Mouse (Mus musculus) telencephalon, adult 2 months (tissue): ENCODE data around the gene Carhsp1.
A peak's percentile ranks its signal among the peaks of the same experiment; 100 is the strongest.

Experiments used
- DNase-seq: peaks from one replicate; pipeline ENCODE4 v3.0.0-alpha.2; 2011; ENCODE audit warnings: low read depth, low spot score

The Carhsp1 gene

DNA sequence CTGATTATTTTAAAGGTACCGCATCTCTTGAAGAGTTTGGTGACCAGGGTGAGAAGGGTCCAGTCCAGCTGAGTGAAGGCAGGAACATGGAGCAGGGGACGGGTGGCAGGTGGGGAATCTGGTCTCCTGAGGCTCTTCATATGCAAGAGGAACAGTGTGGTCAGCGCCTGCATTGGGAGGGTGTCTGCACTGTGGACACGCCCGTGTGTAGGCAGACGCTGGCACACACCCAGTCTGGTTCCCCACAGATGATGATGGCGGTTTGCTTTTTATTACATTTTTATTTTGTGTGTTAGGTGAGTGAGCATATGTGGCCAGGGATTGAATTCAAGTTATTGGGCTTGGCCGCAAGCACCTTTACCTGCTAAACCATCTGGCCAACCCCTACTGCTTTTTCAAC lies 3.6 kb upstream of the Carhsp1 start:
- no peak for DNase-seq

GRCm38 (mm10) chr16:8674165-8674564 lies 2.2 kb upstream of the Carhsp1 start:
- no peak for DNase-seq

DNA sequence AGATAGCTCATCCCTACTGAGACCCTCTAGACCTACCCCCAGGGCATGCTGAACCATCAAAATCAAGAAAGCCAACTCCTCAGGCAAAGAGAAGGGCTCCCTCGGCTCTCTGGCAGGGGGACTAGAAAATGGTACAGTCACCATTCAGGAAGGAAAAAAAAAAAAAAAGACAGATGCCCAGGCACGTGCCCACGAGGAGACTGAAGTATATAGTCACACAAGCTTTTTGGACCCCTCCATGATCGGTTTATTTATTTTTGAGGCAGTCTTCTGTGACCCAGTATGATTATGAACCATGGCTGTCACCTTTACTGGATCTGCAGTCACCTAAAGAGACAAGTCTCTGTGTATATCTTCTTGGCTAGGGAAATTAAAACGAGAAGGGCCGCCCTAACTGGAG lies 1.4 kb upstream of the Carhsp1 start:
- no peak for DNase-seq

- no peak for DNase-seq
These were observed 856 bp upstream of the Carhsp1 start for GRCm38 (mm10) chr16:8672811-8673210.

DNA sequence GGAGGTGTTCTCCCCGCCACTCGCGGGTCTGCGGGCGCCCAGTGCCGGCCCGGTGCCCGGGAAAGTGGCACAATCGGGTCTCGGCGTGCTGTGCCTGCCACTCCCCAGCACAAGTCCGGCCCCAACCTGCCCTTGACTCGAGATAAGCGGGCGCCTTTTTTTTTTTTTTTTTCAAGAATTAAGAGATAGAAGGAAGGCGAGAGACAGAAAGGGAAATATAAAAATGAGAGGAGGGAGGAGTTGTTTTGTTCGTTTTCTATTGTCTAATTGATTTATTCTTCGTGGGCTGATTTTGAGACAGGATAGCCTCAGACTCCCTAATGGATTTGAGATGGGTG lies 364 bp upstream of the Carhsp1 start:
- no peak for DNase-seq

DNA sequence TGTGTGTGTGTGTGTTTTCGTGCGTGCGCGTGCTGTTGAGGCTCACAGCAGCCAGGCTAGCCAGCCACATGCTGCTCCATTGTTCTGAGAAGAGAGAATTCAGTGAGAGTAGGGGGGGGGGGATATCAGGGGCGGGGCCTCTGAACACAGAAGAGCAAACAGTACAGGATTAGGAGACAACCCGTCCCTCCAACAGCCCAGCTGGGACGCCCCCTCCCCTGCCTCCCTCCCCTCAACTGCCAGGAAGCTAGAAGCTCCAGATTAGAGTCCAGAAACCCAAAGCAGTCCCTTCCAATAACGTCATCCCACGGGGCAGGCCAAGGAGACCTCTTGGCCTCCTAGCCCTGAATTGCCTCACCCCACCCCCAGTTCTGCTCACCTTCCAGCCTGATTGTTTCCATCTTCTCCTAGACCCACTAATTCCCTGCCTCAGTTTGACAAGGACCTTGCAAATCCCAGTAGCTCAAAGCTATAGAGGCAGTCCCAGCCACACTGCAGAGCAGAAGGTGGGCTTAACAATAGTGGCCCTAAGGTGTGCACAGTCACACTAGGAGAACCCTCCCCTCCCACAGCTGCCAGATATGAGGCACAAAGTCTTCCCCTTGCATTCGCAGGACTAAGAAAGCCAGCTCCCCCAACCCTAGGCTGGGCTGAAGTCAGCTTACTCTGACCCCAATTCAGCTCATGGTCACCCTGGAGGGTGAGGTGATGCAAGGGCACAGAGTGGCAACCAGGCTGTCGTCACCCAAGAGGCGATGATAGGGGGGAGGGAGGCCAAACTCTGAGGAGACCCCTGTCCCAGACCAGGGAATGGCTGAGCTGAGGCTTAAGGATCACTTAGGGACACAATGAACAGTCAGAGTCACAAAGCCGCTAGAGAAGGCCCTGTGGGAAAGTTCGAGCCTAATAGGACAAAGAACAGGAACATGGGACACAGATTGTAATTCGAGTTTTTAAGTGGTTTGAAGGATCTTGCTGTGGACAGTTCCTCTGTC lies 1.6 kb downstream of the Carhsp1 start:
- DNase-seq, result peak; percentile 48

GRCm38 (mm10) chr16:8669432-8669831 lies 2.5 kb downstream of the Carhsp1 start:
- DNase-seq, result no peak

DNA sequence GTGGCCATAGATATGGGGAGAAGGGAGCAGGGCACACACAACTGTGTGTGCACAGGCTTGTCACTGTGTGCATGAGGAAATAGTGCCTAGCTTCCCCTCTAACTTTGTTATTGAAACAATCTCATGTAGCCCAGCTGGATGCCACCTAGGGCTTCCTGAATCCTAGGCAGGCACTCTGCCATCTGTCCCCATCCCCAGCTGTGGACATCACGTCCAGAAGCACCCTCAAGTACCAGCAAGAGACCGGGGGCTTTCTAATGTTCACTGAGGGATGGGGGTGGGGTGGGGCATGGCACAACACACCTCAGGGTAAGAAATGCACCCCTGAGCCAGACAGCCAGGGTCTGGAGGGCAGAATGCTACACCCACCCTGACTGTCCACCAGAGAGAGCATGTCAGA lies 3.6 kb downstream of the Carhsp1 start:
- DNase-seq, result no peak

DNA sequence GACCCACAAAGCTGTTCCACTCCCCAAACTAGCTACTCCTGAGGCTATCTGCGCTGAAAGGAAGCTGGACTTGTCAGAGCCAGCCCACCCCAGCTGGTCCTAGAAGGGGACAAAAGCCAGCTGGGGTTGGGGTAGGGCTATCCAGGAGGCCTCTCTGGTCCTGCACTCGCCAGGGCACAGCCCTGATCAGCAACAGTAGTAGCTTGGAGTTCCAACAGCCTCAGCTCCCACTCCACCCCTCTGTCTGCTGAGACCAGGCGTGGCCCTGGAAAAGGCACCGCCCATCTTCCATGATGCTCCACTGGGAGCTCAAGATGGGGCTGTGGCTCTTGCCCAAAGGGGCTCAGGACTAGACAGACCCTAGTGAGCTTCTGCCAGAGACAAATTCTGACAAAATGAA lies 4.1 kb downstream of the Carhsp1 start:
- DNase-seq, result no peak

- no peak for DNase-seq
These were observed 4.7 kb downstream of the Carhsp1 start for GRCm38 (mm10) chr16:8667261-8667660.

GRCm38 (mm10) chr16:8666452-8666851 lies 5.5 kb downstream of the Carhsp1 start:
- DNase-seq, result no peak

DNA sequence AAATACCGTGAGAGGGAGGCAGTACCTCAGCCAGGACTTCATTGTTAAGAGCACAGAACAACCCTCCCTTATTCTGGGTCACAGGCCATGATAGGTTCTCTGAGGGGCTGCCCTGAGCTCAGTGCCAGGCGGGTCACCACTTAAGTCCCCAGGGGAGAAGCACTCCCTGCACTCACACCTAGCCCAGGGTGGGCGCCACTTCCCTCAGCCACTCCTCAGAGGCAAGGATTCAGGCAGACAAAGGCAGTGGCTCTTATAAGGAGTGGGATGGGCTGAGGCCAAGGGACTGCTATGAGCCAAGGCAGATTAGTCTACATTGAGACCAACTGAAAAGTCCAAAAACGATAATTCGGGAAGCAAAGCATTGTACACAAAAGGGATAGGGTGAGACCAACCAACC lies 6.6 kb downstream of the Carhsp1 start:
- DNase-seq, result no peak

- DNase-seq, result no peak
These were observed 8.1 kb downstream of the Carhsp1 start for GRCm38 (mm10) chr16:8663606-8664539.

DNA sequence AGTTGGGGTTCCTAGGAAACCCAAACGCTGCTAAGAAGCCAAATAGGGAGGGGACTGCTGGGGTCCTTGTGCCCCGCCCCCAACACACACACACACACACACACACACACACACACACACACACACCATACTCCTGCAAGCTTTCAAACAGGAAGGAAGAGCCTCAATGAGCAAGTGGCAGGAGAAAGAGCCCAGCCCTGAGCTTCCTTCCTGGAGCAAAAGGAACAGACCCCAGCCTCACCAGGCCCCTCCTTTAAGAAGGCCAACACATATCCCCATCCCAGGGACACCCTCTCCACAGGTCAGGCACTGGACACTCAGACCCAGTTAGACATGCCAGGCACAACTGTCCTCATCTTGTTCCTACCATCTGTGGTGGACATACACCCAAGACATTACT lies 8.9 kb downstream of the Carhsp1 start:
- DNase-seq, result no peak

- DNase-seq, result no peak
These were observed 13.2 kb downstream of the Carhsp1 start for GRCm38 (mm10) chr16:8658764-8659163.

- DNase-seq, result no peak
These were observed 13.6 kb downstream of the Carhsp1 start for GRCm38 (mm10) chr16:8658349-8658748.

DNA sequence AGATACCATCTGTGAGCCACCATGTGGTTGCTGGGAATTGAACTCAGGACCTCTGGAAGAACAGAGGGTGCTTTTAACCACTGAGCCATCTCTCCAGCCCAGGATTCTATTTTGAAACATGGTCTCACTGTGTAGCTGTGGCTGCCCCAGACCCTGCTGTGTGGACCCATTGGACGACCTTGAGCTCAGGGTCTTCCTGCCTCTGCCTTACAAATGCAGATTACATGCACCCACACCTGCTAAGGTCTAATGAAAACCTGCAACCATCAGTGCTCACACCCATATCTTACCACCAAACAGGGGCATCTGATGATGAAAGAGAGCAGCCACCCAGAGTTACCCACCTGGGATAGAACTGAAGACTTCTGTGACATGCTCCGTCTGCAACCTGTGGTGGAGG lies 15.7 kb downstream of the Carhsp1 start:
- no peak for DNase-seq

- DNase-seq, result no peak
These were observed 16.4 kb downstream of the Carhsp1 start for GRCm38 (mm10) chr16:8655599-8655998.

DNA sequence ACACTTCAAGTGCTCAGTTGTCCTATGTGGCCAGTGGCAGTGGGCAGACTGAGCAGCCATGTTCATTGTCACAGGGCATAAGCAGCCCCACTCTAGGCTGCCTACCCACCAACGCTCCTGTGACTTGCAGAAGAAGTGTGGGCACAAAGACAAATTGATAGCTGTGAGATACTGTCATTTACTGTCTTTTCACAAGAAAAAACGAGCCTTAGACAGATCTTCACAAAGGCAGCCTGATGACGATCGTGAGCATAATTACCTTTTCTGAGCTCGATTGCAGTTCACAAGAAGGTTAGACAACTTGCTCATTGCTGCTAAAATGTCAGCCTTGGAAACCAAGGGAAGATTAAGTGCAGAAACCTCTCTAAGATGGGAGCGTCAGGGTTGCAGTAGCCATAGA lies 16.8 kb downstream of the Carhsp1 start:
- no peak for DNase-seq

DNA sequence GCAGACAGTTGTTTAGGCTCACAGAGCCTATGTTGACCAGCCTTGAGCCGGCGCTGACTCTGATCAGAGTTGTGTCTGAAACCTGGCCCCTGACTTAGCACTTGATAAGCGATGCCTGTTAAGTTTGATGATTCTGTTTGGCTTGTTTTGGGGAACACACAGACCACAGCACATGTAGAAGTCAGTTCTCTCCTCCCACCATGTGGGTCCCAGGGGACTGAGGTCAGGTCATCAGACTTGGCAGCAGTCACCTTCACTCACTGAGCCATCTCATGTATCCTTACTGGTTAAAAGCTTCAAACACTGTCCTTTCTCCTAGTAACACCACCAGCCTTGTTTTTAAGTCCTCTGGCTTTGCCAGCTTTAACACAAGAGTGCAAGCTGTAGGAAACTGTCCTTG lies 21.9 kb downstream of the Carhsp1 start:
- DNase-seq, result no peak

DNA sequence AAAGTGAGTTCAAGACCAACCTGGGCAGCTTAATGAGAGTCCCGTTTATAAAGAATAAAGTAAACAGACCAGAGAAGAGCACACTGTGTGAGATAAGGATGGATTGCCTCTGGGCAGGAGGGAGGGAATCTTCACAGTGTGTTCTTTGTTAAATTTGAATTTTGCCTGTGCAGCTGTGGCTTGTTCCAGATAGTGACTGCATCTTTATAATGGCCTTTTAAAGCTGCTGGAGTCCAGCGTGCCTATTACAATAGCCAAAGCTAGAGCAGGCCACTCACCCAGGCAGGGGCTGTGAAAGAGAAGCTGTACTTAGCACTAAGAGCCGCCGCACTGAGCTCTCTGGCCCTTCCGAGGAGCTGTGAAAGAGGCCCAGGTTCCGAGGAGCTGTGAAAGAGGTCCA lies 26.4 kb downstream of the Carhsp1 start:
- DNase-seq, result peak; percentile 33

GRCm38 (mm10) chr16:8643855-8644254 lies 28.1 kb downstream of the Carhsp1 start:
- DNase-seq, result no peak
